Mouse (Mus musculus) kidney, adult 2 months (tissue): ENCODE results near the gene Slc7a14. TPM values are rescaled to one million over a fixed set of nuclear protein-coding genes. Genes with fewer than 3 reads are reported as not detected.

Experiments used
- DNase-seq: peaks from one replicate; pipeline ENCODE4 v3.0.0; 2021
- H3K27ac ChIP-seq: fragments of 200-500 bp; 2 replicates; pipeline ENCODE4 v1.5.1; 2012; ENCODE audit warnings: low read depth, low read length, control low read depth, inconsistent platforms; ENCODE audit not compliant: insufficient read depth
- H3K27me3 ChIP-seq: fragments of 200-500 bp; replicated peaks from 2 replicates; pipeline ENCODE4 v1.6.1; 2012; ENCODE audit warnings: mild to moderate bottlenecking, moderate library complexity, low read length, inconsistent platforms; ENCODE audit not compliant: control insufficient read depth, insufficient read depth
- H3K36me3 ChIP-seq: fragments of 200-500 bp; 2 replicates; pipeline ENCODE4 v1.6.1; 2012; ENCODE audit warnings: mild to moderate bottlenecking, moderate library complexity, low read length, inconsistent platforms; ENCODE audit not compliant: control insufficient read depth, insufficient read depth
- H3K4me1 ChIP-seq: fragments of 200-500 bp; 2 replicates; pipeline ENCODE4 v1.6.1; 2011; ENCODE audit warnings: low read length; ENCODE audit not compliant: control insufficient read depth, insufficient read depth
- H3K4me3 ChIP-seq: fragments of 200-500 bp; 2 replicates; pipeline ENCODE4 v1.5.1; 2011; ENCODE audit warnings: mild to moderate bottlenecking, low read depth, low read length, control low read depth; ENCODE audit not compliant: insufficient read depth
- CTCF ChIP-seq: fragments of 200-500 bp; conservative IDR thresholded peaks from 2 replicates; pipeline ENCODE4 v1.5.1; 2011; ENCODE audit warnings: low read depth, mild to moderate bottlenecking, control low read depth, low read length, moderate library complexity, mixed read lengths; ENCODE audit not compliant: insufficient read depth, insufficient read length
- POLR2A ChIP-seq: fragments of 200-500 bp; IDR thresholded peaks from one replicate; pipeline ENCODE4 v1.6.1; 2011; ENCODE audit warnings: low read depth, low read length, control low read depth
- WGBS: fragments of 180-500 bp; shearing (Covaris S2); methylation state at CpG from one replicate; pipeline ENCODE4 v1.1.7; 2018; 5-methylcytosine and 5-hydroxymethylcytosine counted together
- polyA plus RNA-seq: library from polyadenylated mRNA; depleted of rRNA; stranded (reverse); fragments of >200 nt; gene quantifications from 2 replicates; pipeline ENCODE4 v1.2.3, GENCODE M21; 2012

Slc7a14 gene
- polyA plus RNA-seq, 1 experiment, result 0.13 TPM

- no peak for DNase-seq
- no peaks in the 10 kb centered on the region for H3K36me3 ChIP-seq
- TF ChIP-seq POLR2A (no peak), CTCF (no peak)
- H3K27ac ChIP-seq, result no peak overlapping the region
- WGBS, result 49% methylated on average over 4 of the region's 4 CpGs
- H3K4me3 ChIP-seq, result no peak overlapping the region
- no peaks in the 10 kb centered on the region for H3K27me3 ChIP-seq
- peaks cover 4% of the 10 kb centered on the region; the same call in 1 of the 2 replicates for H3K4me1 ChIP-seq
Measured at GRCm38 (mm10) chr3:31208046-31208445, 102.1 kb downstream of the Slc7a14 start.

- Histone ChIP-seq H3K36me3 (no peaks in the 10 kb centered on the region), H3K27me3 (no peaks in the 10 kb centered on the region), H3K4me3 (no peak overlapping the region), H3K4me1 (no peaks in the 10 kb centered on the region), H3K27ac (no peak overlapping the region)
- no peak for TF ChIP-seq CTCF
- TF ChIP-seq POLR2A, result no peak
- peak; percentile 6 for DNase-seq
- 68% methylated on average over 3 of the region's 3 CpGs for WGBS
Measured at GRCm38 (mm10) chr3:31205167-31205566, 105.0 kb downstream of the Slc7a14 start.

GRCm38 (mm10) chr3:31203947-31204346 is 106.2 kb downstream of the Slc7a14 start:
- H3K36me3 ChIP-seq, result no peaks in the 10 kb centered on the region
- no peak for DNase-seq
- 92% methylated on average over 11 of the region's 11 CpGs for WGBS
- no peak overlapping the region for H3K27ac ChIP-seq
- H3K4me1 ChIP-seq, result no peaks in the 10 kb centered on the region
- no peaks in the 10 kb centered on the region for H3K27me3 ChIP-seq
- TF ChIP-seq POLR2A, result no peak
- no peak for TF ChIP-seq CTCF
- H3K4me3 ChIP-seq, result no peak overlapping the region

GRCm38 (mm10) chr3:31199162-31199877 is 110.9 kb downstream of the Slc7a14 start:
- Histone ChIP-seq H3K4me1 (no peaks in the 10 kb centered on the region), H3K27me3 (no peaks in the 10 kb centered on the region), H3K27ac (no peak overlapping the region), H3K4me3 (no peak overlapping the region), H3K36me3 (no peaks in the 10 kb centered on the region)
- TF ChIP-seq CTCF, result no peak
- TF ChIP-seq POLR2A, result no peak
- DNase-seq, result no peak
- WGBS, result 40% methylated on average over 17 of the region's 17 CpGs

- no peaks in the 10 kb centered on the region for H3K4me1 ChIP-seq
- no peaks in the 10 kb centered on the region for H3K27me3 ChIP-seq
- DNase-seq, result no peak
- H3K4me3 ChIP-seq, result no peak overlapping the region
- WGBS, result 49% methylated on average over 10 of the region's 10 CpGs
- no peak for TF ChIP-seq POLR2A
- TF ChIP-seq CTCF, result no peak
- no peaks in the 10 kb centered on the region for H3K36me3 ChIP-seq
- H3K27ac ChIP-seq, result no peak overlapping the region
Measured at GRCm38 (mm10) chr3:31191402-31191801, 118.8 kb downstream of the Slc7a14 start.

GRCm38 (mm10) chr3:31190342-31190741 is 119.8 kb downstream of the Slc7a14 start:
- TF ChIP-seq CTCF (no peak), POLR2A (no peak)
- H3K36me3 ChIP-seq, result no peaks in the 10 kb centered on the region
- no peak overlapping the region for H3K27ac ChIP-seq
- no peaks in the 10 kb centered on the region for H3K27me3 ChIP-seq
- no peaks in the 10 kb centered on the region for H3K4me1 ChIP-seq
- 85% methylated on average over 7 of the region's 7 CpGs for WGBS
- H3K4me3 ChIP-seq, result no peak overlapping the region
- no peak for DNase-seq

- H3K36me3 ChIP-seq, result no peaks in the 10 kb centered on the region
- no peaks in the 10 kb centered on the region for H3K27me3 ChIP-seq
- no peak overlapping the region for H3K27ac ChIP-seq
- DNase-seq, result no peak
- H3K4me1 ChIP-seq, result no peaks in the 10 kb centered on the region
- 64% methylated on average over 12 of the region's 12 CpGs for WGBS
- no peak overlapping the region for H3K4me3 ChIP-seq
- TF ChIP-seq POLR2A (no peak), CTCF (no peak)
Measured at GRCm38 (mm10) chr3:31166365-31166871, 143.8 kb downstream of the Slc7a14 start.
